Mouse (Mus musculus) gastrocnemius, postnatal 4 days (tissue): ENCODE measurements around the gene Terb1. TPM values are rescaled to one million over a fixed set of nuclear protein-coding genes. Genes with fewer than 3 reads are reported as not detected.
A peak's percentile ranks its signal among the peaks of the same experiment; 100 is the strongest.

Source experiments
- DNase-seq, 2 experiments: peaks; one replicate each; pipeline ENCODE4 v3.0.0; 2021 to 2022; ENCODE audit warnings: low spot score in 2 of 2, mixed read lengths in 2 of 2
- total RNA-seq, 2 experiments: library from RNA; stranded (reverse); gene quantifications; 2 replicates each; pipeline ENCODE4 v1.2.3; 2021

The Terb1 gene
- total RNA-seq, 2 experiments from 2014 or later: 0.22 to 0.36 TPM

GRCm38 (mm10) chr8:104412805-104413532, 96.7 kb downstream of the Terb1 start:
- DNase-seq: no peak

GRCm38 (mm10) chr8:104411972-104412371, 97.7 kb downstream of the Terb1 start:
- no peak for DNase-seq

- no peak for DNase-seq
Observed at GRCm38 (mm10) chr8:104411468-104411867, 98.2 kb downstream of the Terb1 start.

- DNase-seq: no peak
Observed at GRCm38 (mm10) chr8:104410628-104411273, 99.0 kb downstream of the Terb1 start.

- DNase-seq: no peak
Observed at GRCm38 (mm10) chr8:104408328-104409110, 101.2 kb downstream of the Terb1 start.

- no peak for DNase-seq
Observed at GRCm38 (mm10) chr8:104406340-104407128, 103.2 kb downstream of the Terb1 start.

GRCm38 (mm10) chr8:104405430-104406187, 104.1 kb downstream of the Terb1 start:
- peak in 1 of 2 experiments; percentile 48 for DNase-seq

GRCm38 (mm10) chr8:104403596-104403995, 106.1 kb downstream of the Terb1 start:
- no peak for DNase-seq

Other genes with a start within 250 kb of the Terb1 start
- not detected for gene Cmtm2a, start 216.7 kb downstream of the Terb1 start, total RNA-seq
- gene Gm45711, start 199.8 kb downstream of the Terb1 start, total RNA-seq: not detected
- not detected for gene Cmtm1, start 199.8 kb downstream of the Terb1 start, total RNA-seq
- gene Gm11020, start 188.3 kb downstream of the Terb1 start, total RNA-seq: not detected
- gene Cmtm2b, start 187.7 kb downstream of the Terb1 start, total RNA-seq: not detected
- 10 to 100 TPM; 70.2 to 71.1 TPM for gene Cmtm3, start 170.5 kb downstream of the Terb1 start, total RNA-seq
- gene Cmtm4, start 114.1 kb downstream of the Terb1 start, total RNA-seq: 10 to 100 TPM in 1 of 2 experiments, 1 to 10 TPM in 1; 9.9 to 10.5 TPM
- 100 to 1,000 TPM; 102 to 116 TPM for gene Dync1li2, start 66.9 kb downstream of the Terb1 start, total RNA-seq
- 10 to 100 TPM; 34.8 to 41.8 TPM for gene Nae1, start 24.7 kb upstream of the Terb1 start, total RNA-seq
- gene Car7, start 24.8 kb upstream of the Terb1 start, total RNA-seq: under 1 TPM; 0.64 to 0.80 TPM
- 1 to 10 TPM; 5.9 to 6.9 TPM for gene Pdp2, start 81.5 kb upstream of the Terb1 start, total RNA-seq
- gene Cdh16, start 114.5 kb upstream of the Terb1 start, total RNA-seq: 1 to 10 TPM; 1.9 to 2.4 TPM
- gene Rrad, start 121.4 kb upstream of the Terb1 start, total RNA-seq: 10 to 100 TPM; 93.9 to 98.3 TPM
- gene Ciao2b, start 132.1 kb upstream of the Terb1 start, total RNA-seq: 10 to 100 TPM; 51.6 to 58.9 TPM
- gene Ces2a, start 224.1 kb upstream of the Terb1 start, total RNA-seq: not detected